Mouse (Mus musculus) forebrain, embryonic 10.5 days (tissue): Measurements from ENCODE around the gene Slc24a3. TPM values are rescaled to one million over a fixed set of nuclear protein-coding genes. Genes with fewer than 3 reads are reported as not detected.

Source experiments
- DNase-seq: peaks from one replicate; pipeline ENCODE4 v3.0.0-alpha.2; 2017; ENCODE audit warnings: low spot score; ENCODE audit errors: extremely low spot score
- H3K27ac ChIP-seq: fragments of 300-500 bp; sonication (generic); 2 replicates; pipeline ENCODE4 v1.5.1; 2016; ENCODE audit warnings: mild to moderate bottlenecking
- H3K27me3 ChIP-seq: fragments of 300-500 bp; sonication (generic); 2 replicates; pipeline ENCODE4 v1.6.1; 2016; ENCODE audit warnings: mild to moderate bottlenecking; ENCODE audit not compliant: poor library complexity, severe bottlenecking
- H3K36me3 ChIP-seq: fragments of 300-500 bp; sonication (generic); replicated peaks from 2 replicates; pipeline ENCODE4 v1.6.1; 2016; ENCODE audit warnings: mild to moderate bottlenecking, moderate library complexity
- H3K4me1 ChIP-seq: fragments of 300-500 bp; sonication (generic); 2 replicates; pipeline ENCODE4 v1.6.1; 2016
- H3K4me3 ChIP-seq: fragments of 300-500 bp; sonication (generic); 2 replicates; pipeline ENCODE4 v1.5.1; 2016; ENCODE audit warnings: mild to moderate bottlenecking, moderate library complexity
- H3K9me3 ChIP-seq: fragments of 300-500 bp; sonication (generic); 2 replicates; pipeline ENCODE4 v1.6.1; 2016; ENCODE audit warnings: mild to moderate bottlenecking, moderate library complexity
- WGBS: fragments of 180-500 bp; shearing (Covaris S2); methylation state at CpG from one replicate; pipeline ENCODE4 v1.1.7; 2016; 5-methylcytosine and 5-hydroxymethylcytosine counted together
- polyA plus RNA-seq: library from polyadenylated mRNA; unstranded; fragments of >200 nt; fragmentation: Nextera tagmentation; extraction: Ambion mirVana; gene quantifications from 2 replicates; pipeline ENCODE4 v1.2.1, GENCODE M21; 2016

The Slc24a3 gene
- polyA plus RNA-seq, 1 experiment from 2014 or later: 0.16 TPM

DNA sequence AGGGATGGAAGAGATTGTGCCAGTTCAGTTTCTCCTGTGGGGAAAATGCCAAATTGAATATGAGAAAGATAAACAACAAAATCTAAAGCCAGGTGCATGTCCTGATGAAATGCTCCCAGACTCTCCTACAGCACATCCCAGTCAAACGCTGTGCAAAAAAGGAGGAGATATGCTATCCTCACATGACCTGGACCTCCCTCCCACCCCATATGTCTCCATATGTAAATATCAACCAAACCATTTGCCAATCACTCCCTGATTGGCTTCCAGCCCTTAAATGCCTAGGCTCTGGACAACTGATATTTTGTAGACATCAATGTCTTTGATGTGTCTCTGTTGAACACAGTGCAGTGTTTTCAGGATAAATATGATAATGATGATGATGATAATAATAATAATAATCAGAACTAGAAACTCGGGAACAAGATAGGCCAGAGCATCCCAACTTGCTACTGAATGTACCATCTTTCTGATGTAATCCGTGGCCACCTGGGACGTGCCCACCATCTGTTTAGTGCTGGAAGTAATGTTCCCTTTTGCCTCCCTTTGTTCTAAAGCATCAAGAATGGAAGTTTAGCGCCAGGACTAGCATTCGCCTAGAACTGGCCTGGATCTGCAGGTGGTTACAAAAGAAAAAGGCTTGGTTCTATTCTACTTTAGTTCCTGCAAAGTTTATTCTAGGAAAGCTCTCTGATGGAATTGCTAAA is 190.8 kb downstream of the Slc24a3 start:
- no peak overlapping the region for H3K27ac ChIP-seq
- 80% methylated on average over 6 of the region's 6 CpGs for WGBS
- no peaks in the 10 kb centered on the region for H3K36me3 ChIP-seq
- no peak overlapping the region for H3K4me3 ChIP-seq
- H3K27me3 ChIP-seq: no peaks in the 10 kb centered on the region
- no peaks in the 10 kb centered on the region for H3K4me1 ChIP-seq
- no peaks in the 10 kb centered on the region for H3K9me3 ChIP-seq
- no peak for DNase-seq

DNA sequence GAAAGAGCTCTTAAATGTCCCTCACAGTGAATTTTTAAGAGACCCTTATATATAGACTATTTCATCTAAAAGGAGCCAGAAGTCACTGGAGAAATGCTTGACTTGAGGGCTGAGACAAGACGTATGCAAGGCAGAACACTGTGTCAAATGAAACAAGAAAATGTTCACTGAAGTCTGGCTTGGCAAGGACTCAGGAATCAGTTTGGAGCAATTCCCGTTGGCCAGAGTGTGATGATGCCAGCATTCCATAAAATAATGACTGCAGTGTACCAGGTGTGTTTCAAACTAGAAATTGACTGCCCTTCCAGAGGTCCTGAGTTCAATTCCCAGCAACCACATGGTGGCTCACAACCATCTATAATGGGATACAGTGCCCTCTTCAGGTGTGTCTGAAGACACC is 196.1 kb downstream of the Slc24a3 start:
- WGBS: 86% methylated on average over 2 of the region's 2 CpGs
- H3K4me1 ChIP-seq: no peaks in the 10 kb centered on the region
- no peak for DNase-seq
- H3K36me3 ChIP-seq: no peaks in the 10 kb centered on the region
- no peaks in the 10 kb centered on the region for H3K9me3 ChIP-seq
- H3K27me3 ChIP-seq: no peaks in the 10 kb centered on the region
- H3K27ac ChIP-seq: no peak overlapping the region
- no peak overlapping the region for H3K4me3 ChIP-seq

DNA sequence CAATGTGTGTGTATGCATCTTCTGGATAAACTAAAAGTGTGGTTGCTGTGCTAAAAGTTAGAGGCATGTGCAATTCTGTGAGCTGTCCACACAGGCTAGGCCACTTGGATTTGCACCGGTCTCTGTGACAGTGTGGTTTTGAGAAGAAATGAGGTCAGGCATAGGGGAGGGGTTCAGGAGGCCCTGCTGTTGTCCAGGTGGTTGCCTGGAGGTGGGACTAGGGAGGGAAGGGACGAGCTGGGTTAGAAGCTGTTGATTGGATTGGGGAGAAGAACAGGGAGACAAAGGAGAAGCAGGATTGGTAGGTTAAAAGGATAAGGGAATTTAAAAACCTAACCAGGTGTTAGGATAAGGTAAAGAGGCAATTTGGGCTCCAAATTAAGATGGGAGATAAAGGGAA is 201.1 kb downstream of the Slc24a3 start:
- Histone ChIP-seq H3K4me1 (no peaks in the 10 kb centered on the region), H3K27ac (no peak overlapping the region), H3K4me3 (no peak overlapping the region), H3K9me3 (no peaks in the 10 kb centered on the region), H3K36me3 (no peaks in the 10 kb centered on the region), H3K27me3 (no peaks in the 10 kb centered on the region)
- no peak for DNase-seq
- WGBS: 70% methylated on average over 2 of the region's 2 CpGs

DNA sequence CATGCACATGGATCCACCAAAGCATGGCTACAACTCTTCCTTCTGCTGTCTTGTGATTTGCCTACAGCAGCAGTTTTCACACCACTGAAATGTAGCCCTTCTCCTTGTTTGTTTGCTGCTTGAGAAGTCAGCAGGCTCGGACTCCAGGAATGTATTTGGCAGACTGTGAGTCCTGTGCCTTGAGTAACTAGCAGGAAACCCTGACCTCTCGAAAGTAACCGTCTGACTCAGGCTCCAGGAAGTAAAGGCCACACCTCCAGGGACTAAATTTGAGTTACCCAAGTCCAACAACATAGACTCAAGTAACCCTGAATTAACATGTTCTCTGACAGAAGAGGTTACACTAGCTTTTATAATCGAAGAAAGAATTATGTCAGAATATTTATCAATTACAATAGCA is 203.2 kb downstream of the Slc24a3 start:
- DNase-seq: no peak
- Histone ChIP-seq H3K4me3 (no peak overlapping the region), H3K27me3 (no peaks in the 10 kb centered on the region), H3K36me3 (no peaks in the 10 kb centered on the region), H3K27ac (no peak overlapping the region), H3K9me3 (no peaks in the 10 kb centered on the region), H3K4me1 (no peaks in the 10 kb centered on the region)
- WGBS: 86% methylated on average over 4 of the region's 4 CpGs

DNA sequence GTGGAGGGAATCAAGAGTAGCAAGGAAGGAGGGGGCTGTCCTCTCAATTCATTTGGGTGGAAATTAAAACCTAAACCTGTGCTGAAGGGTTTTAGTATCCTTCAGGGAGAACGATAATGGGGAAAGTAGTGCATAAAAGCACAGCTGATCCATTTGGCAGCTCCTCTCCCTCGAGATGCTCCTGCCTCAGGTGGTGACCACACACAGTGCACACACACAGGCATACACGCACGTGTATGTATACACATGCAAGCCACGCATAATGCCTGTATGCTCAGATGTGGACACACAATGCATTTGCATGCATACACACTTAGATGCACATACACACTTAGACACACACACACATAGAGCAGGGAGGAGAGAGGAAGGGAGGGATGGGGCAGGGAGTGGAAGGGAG is 206.2 kb downstream of the Slc24a3 start:
- Histone ChIP-seq H3K36me3 (no peaks in the 10 kb centered on the region), H3K27me3 (no peaks in the 10 kb centered on the region), H3K4me1 (no peaks in the 10 kb centered on the region), H3K9me3 (no peaks in the 10 kb centered on the region), H3K27ac (no peak overlapping the region), H3K4me3 (no peak overlapping the region)
- 85% methylated on average over 5 of the region's 5 CpGs for WGBS
- no peak for DNase-seq

DNA sequence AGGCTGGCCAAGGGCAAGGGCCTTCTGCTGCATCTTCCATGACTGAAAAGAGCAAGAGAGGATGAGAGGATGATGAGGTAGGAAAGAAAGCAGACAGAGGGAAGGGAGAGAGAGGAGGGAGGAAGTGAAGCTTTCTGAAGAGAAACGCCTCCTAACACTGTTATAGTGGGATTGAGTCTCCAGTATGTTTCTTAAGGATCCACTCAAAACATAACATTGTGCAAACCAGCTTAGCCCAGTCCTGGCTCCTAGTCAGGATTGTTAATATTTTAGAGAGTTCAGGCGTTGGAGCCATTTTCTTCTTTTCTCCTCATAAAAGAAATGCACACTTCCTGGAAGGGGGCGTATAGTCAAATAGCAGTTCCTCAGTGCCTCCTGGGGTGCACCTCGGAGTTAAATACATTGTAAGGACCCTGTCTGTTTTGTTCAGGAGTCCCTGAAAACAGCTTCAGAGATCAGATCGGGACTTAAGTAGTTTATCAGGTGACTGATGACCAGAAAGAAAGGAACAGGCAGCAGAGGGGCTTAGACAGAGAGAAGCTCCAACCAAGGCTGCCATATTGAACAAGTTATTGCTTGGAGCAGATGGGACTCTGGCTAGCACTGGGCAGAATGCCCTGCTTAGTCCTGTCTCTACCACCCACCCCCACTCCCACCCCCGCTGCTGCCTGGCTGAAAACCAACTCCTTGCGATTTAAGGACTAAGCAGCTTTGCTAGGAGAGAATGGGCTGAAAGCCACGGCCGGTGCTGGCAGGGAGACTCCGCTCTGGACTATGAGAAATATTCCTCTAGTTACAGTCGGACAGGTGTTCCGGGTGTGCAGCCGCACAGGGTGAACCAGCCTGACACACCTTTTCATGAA is 215.6 kb downstream of the Slc24a3 start:
- WGBS: 82% methylated on average over 13 of the region's 13 CpGs
- no peaks in the 10 kb centered on the region for H3K27me3 ChIP-seq
- H3K27ac ChIP-seq: no peak overlapping the region
- no peaks in the 10 kb centered on the region for H3K4me1 ChIP-seq
- no peak overlapping the region for H3K4me3 ChIP-seq
- DNase-seq: no peak
- H3K36me3 ChIP-seq: no peaks in the 10 kb centered on the region
- no peaks in the 10 kb centered on the region for H3K9me3 ChIP-seq

DNA sequence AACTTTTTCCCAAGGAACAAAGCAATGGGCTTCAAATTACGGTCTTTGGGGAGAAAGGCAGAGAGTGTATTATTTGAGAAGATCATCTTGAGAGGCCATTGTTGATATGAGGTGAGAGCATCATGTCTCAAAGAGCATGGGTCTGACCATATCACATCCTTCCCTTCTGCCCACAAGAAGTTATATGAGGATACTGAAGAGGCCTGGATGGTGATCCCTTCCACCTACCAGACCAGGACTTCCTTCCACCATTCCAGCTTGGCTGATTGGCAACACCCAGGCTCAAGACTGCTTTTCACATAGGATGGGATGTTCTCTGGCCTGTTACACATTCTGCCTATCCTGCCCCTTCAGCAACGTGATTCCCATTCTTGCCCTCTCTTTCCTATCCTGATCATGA is 216.7 kb downstream of the Slc24a3 start:
- Histone ChIP-seq H3K27me3 (no peaks in the 10 kb centered on the region), H3K4me3 (no peak overlapping the region), H3K36me3 (no peaks in the 10 kb centered on the region), H3K9me3 (no peaks in the 10 kb centered on the region), H3K4me1 (no peaks in the 10 kb centered on the region), H3K27ac (no peak overlapping the region)
- WGBS: 88% methylated on average over 2 of the region's 2 CpGs
- DNase-seq: no peak

DNA sequence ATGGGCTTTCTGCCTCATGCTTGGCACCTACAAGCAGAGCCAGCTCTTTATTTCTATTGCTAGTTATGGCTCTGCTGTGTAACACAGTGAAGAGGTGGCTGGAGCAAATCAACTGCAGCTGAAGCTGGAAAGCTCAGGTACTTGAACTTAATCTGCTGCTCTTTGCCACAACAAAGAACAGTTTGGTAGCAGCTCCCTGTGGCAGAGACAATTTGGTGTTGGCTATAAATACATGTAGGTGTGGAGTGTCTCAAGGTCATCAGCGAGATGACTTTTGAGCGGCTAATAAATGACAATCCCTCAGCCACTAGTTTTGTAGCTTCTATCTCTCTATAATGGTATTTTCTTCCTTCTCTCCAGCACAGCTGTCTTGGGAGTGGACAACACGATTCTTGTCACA is 217.7 kb downstream of the Slc24a3 start:
- no peaks in the 10 kb centered on the region for H3K9me3 ChIP-seq
- no peak overlapping the region for H3K27ac ChIP-seq
- no peaks in the 10 kb centered on the region for H3K27me3 ChIP-seq
- H3K4me1 ChIP-seq: no peaks in the 10 kb centered on the region
- no peak for DNase-seq
- no peak overlapping the region for H3K4me3 ChIP-seq
- H3K36me3 ChIP-seq: no peaks in the 10 kb centered on the region
- 88% methylated on average over 3 of the region's 3 CpGs for WGBS

DNA sequence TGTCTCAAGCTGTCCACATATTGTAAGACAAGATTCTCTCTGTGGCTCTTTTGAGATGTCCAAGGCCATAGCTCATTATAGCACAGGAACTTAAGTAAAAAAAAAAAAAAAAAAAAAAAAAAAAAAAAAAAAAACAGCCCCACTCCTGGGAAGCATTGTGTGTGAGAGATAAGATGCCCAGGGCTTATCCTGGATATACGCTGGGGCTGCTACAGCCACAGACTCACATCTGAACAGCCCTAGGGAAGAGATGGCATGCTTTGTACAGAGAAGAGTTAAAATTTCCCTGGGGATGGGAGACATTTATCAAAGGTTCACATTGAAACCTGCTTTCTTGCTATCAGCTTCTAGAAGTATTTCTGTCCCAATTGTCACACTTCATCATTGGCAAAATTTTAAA is 218.2 kb downstream of the Slc24a3 start:
- Histone ChIP-seq H3K27me3 (no peaks in the 10 kb centered on the region), H3K4me3 (no peak overlapping the region), H3K36me3 (no peaks in the 10 kb centered on the region), H3K9me3 (no peaks in the 10 kb centered on the region), H3K4me1 (no peaks in the 10 kb centered on the region), H3K27ac (no peak overlapping the region)
- no peak for DNase-seq
- 82% methylated on average over 1 of the region's 1 CpGs for WGBS

DNA sequence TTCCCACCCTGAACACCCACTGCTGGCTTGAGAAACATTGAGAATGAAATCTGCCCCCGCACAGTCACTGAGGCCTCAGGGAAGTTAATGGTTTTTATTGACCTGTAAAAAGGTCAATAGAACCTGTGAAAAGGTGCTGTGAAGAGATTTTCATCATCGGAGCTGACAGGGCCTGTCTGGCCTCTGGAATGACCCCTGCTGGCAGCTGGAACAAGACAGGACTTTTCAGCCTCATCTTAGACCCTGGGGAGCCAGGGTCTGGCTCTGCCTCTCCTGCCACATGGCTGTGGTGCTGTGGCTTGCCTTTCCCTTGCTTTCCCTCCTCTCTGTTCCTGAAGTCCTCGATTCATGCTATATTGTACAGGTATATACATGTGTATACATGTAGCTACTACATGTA is 228.2 kb downstream of the Slc24a3 start:
- H3K4me1 ChIP-seq: peaks cover 19% of the 10 kb centered on the region
- H3K27me3 ChIP-seq: no peaks in the 10 kb centered on the region
- 65% methylated on average over 3 of the region's 3 CpGs for WGBS
- DNase-seq: no peak
- H3K4me3 ChIP-seq: no peak overlapping the region
- H3K36me3 ChIP-seq: no peaks in the 10 kb centered on the region
- no peak overlapping the region for H3K27ac ChIP-seq
- no peaks in the 10 kb centered on the region for H3K9me3 ChIP-seq

DNA sequence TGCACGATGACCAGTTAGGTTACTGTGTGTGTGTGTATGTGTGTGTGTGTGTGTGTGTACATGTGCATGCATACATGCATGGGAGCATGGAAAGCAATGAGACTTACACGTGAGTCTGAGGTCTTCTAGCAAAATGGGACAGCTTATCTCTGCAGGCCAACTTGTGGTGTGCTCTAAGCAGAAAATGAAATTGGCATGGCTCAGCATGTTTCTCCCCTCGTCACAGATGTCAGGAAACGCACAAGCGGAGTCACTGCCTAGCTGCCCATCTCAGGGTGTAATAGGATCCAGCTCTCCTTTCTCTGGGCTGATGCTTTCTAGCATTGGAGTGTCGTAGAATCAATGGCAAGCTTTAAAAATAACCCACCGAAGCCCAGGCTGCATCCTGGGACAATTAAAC is 229.0 kb downstream of the Slc24a3 start:
- Histone ChIP-seq H3K9me3 (no peaks in the 10 kb centered on the region), H3K4me3 (no peak overlapping the region), H3K27me3 (no peaks in the 10 kb centered on the region), H3K4me1 (peaks cover 22% of the 10 kb centered on the region), H3K36me3 (no peaks in the 10 kb centered on the region), H3K27ac (no peak overlapping the region)
- DNase-seq: no peak
- WGBS: 56% methylated on average over 7 of the region's 7 CpGs

DNA sequence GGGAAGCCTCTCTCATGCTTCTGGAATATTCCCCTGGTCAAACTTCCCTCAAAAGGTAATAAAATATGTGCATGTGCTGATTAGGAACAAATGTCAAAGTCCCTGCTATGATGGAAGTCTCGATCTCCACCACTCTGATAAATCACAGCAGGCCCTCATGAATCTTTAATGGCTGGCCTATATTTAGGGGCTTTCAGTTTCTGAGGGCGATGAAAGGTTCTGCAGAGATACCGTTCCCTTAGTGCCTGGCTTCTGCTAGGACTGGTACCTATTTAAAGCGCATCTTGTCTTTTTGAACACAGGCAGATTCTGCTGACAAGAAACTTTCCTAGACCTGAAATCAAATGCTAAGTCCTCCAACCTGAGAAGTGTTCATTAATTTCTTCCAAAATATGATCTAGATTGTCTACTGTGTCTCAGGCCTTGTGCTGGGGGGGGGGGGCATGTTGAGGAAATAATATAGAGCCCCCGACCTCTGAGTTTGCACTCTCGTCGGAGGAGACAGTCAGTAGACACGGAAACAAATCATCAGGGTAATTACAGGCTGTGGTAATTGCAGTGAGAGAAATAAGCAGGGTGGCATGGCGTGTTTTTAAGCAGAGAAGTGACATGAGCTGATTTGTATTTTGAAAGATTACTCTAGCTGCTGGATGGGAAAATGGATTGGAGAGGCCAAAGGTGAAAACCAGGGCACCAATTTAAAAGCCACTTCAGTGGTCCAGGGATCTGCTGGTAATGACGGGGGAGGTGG is 230.1 kb downstream of the Slc24a3 start:
- Histone ChIP-seq H3K4me3 (no peak overlapping the region), H3K36me3 (no peaks in the 10 kb centered on the region), H3K27me3 (no peaks in the 10 kb centered on the region), H3K9me3 (no peaks in the 10 kb centered on the region), H3K27ac (no peak overlapping the region), H3K4me1 (peaks cover 23% of the 10 kb centered on the region)
- WGBS: 78% methylated on average over 10 of the region's 10 CpGs
- DNase-seq: no peak
